Mouse (Mus musculus) ovary, postnatal 14 days (tissue): ENCODE results near the gene Rrh.
A peak's percentile ranks its signal among the peaks of the same experiment; 100 is the strongest.

Experiments
- DNase-seq: peaks from one replicate; pipeline ENCODE4 v3.0.0; 2022; ENCODE audit warnings: low spot score

The Rrh gene

DNA sequence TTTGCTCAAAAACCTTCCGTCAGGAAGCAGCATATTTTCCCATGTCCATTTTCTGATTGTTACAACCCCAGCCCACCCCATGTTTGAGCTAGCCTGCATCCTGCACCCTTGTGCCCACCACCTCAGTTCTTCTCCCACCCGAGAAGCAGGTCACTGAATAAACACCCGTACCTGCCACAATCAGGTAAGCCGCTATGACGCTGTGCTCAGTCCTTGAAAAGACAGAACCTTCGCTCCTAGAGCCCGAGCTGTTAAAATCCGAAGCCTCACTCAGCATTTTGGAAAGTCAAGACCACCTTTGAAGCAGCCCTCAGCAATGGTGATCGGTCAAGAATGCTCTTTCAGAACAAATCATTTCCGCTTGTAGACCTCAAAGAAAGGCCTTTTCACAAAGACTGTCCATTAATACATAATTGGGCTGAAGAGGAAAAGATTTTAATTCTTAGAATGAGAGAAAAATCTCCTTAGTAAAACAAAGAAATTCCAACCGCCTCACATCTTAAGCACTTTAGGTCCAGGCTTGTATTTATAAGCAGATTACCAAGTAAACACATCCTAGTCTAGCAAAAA lies at the start of gene Rrh:
Gene Rrh (minus strand): TSS at position 382 of the 570 bp plus-strand sequence.
- no peak for DNase-seq

DNA sequence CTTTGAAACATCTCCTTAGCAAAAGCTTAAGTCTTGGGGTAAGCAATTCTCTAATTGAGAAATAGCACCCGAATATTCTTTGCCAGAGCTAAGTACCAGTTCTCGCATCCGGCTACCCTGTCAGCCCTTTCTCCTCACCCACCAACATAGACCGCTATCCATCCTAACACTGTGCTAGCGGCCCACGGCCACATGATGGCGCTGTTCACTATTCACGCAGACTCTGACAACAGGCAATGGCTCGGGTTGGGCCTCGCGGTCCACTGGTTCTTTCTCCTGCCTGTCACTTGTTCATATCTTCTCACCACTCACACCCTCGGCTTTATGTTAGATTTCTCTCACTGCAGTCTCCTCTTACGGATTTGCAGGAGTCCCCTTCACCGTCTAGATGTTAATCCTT lies 41.3 kb upstream of the Rrh start:
- DNase-seq, result peak; percentile 52

DNA sequence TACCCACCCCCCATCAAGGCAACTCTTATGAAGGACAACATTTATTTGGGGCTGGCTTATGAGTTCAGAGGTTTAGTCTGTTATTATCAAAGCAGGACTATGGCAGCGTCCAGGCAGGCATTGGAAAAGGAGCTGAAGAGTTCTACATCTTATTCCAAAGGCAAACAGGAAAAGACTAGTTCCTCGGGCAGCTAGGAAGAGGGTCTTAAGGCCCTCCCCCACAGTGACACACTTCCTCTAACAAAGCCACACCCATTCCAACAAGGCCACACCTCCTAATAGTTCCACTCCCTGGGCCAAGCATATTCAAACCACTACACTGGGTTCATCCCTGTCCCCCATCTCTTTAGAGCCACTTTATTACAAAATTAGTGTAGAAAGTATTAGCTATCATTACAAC lies 40.2 kb upstream of the Rrh start:
- DNase-seq, result no peak

DNA sequence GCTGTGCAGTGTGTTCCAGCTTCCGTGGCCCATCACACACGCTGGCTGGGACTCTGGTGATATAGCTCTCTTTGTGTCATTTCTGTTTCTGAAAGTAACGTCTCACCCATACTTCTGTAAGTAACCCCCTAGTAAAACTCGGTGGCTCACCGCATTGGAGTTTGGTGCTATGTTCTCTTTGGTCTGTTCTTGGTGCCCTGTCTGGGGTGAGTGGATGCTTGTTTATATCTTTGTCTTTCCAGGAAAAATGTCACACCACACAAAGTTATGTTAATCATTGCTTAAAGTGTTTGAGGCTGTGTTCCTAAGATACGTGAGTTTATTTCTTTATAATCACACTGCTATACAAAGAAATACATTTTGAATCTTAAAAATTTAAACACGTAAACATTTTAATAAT lies 24.5 kb upstream of the Rrh start:
- no peak for DNase-seq

DNA sequence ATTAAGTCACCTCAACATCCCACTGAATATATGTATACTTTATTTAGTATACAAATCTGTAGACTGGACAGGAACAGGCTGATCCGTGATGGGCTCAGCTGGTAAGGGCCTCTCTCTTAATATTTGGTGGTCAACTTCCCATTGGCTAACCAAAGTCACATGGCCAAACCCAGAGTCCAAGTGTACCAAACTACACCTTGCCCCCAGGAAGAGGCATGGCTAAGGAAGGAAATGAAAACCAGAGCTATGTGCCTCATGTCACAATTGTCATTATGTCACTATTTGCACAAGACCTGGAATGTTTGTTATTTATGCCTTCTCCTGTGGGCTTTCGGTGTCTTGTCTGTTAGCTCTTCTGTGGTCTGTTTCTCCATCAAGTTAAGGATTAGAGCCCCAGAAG lies 23.5 kb upstream of the Rrh start:
- DNase-seq, result no peak

DNA sequence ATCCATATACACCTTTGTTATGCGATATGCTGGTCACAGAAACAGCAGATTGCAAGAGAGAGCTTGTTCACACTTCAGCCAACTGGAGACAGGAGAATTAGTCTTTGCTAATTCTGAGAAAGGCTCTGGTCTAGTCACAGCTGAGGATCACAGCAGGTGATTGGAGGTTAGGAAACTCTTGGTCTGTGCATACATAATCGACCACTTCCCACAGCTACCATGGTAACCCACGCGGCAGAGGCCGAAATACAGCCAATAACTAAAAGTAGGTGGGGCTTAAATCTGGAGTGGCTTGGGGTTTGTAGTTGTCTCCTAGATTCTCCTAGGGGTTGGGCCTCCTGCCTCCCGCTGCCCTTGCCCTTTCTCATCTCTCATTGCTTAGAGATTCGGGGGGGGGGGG lies 15.6 kb upstream of the Rrh start:
- DNase-seq, result no peak

DNA sequence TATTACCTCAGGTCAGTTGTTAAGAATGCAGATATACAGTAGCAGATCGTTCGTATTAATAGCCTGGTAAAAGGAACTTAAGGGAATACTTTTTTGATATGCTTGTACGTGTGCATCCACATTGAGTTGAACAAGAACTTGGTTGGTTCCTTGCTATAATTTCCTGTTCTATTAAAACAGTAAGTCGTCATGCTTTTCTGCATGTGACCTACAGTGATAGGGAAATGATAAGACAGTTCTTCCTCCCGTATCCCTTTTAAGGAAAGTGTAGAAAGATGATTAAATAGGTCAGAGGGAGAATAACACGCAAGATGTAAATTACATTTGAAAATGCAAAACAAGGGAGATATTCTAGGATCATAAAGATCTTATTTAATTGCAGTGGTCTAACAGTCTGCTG lies 14.6 kb upstream of the Rrh start:
- no peak for DNase-seq

DNA sequence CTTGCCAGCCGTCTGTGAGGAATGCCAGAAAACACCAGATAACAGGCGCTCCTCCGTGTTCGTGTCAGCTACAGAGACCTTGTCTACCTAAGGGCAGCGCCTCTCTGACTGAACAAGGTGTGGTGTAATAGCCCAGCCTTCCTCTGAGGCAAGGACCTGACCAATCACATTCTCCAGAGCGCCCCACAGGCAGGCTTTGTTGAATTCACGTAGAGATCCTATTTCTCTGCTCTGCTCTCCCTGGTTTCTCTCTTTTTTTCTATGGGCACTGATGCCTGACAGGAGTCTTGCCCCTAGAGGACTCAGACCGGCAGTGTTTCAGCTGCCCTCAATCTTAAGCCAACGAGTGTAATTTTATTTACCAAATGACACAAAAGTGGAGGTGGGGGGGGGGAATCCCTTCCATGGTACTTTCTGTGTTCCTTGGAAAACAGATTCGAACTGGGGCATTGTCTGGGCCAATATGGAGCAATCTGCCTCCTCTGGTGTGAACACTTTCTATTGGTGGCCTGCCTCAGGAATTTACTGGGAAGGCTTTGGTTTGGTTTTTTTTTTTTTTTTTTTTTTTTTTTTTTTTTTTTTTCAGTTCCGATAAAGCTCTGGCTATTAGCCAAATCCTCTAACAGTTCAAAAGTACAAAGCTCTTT lies 13.8 kb upstream of the Rrh start:
- no peak for DNase-seq

DNA sequence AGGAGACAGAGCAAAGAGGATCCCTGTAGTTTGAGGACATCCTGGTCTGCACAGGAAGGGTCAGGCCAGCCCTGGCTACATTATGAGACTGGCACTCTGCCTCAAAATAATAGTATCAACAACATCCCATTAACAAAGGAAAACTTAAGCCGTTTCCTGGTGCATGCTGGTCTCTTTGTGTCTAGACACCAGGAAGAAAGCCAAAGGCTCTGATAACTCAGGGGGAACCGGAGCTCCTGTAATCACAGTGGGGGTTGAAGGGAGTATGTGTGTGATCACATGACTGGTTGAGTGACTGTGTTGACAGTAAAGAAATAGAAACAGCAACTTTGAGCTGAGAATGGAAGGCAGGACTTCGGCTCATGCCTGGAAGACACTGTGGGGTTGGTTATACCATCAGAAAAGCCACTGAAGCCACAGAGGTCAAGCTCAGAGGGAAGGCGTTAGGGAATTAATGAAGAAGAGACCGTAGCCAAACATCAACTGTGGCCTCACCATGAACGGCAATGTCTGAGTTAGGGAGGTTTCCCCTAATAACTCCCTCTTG lies 13.1 kb upstream of the Rrh start, which contains the start of gene Cfi:
Gene Cfi (plus strand): TSS at position 497 of the 547 bp plus-strand sequence.
- DNase-seq, result no peak

DNA sequence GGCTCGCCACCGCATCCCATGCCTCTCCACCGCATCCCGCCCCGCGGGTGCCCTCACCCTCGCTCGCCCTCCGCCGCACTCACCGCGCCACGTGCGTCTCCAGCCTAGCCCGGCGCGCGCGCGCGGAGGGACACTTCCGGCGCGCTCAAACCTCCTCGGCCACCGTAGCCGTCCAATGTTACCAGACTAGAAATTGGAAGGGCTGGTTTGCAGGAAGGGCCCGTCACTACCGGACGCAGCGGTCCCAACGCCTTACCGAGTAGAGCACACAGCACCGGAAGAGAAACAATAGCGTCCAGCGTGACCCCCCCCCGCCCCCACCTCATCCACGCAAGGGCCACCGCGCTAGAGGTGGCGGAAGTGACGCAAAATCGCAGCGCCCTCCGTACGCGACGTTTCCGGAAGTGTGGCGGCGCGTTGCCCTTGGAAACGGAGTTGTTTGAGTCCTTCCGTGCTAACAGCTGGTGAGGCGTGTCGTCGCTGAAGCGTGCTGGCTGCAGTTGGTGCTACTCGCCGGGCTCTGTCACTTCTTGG lies 8.7 kb upstream of the Rrh start, which contains the start of gene Gar1:
Gene Gar1 (minus strand): TSS at position 362 of the 534 bp plus-strand sequence.
- DNase-seq, result peak; percentile 92

DNA sequence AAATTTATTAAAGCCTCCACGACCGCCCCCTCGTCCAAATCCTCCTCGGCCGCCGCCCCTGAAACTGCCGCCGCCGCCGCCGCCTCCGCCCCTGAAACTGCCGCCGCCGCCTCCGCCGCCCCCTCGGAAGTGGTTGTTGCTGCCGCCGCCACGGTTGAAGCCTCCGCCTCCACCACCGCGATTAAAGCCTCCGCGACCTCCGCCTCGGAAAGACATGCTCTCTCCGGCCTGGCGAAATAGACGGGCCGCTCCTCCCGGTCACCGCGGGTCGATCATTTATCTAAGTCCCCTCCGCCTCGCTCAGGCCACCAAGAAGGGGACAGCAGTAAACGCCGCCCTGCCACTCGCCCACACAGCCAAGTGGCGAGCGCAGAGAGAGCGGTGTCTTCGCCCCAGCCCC lies 8.2 kb upstream of the Rrh start:
- DNase-seq, result peak; percentile 22

DNA sequence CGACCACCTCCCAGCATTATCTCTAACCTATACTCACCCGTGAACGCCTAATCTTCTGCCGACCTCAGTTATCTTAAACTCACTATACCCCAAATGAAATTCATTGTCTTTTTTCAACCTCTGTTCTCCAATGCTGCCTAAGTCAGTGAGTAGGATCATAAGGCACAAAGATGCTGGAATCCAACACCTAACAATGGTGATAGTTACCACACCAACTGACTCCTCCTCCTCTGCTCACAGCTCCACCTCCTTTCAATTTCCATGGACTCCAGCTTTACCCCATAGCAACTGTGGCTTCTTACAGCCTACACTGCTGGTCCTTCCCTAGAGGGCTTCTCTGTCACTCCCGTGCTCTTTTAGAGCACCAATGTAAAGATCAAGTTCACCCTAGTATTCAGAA lies 5.3 kb upstream of the Rrh start:
- no peak for DNase-seq

DNA sequence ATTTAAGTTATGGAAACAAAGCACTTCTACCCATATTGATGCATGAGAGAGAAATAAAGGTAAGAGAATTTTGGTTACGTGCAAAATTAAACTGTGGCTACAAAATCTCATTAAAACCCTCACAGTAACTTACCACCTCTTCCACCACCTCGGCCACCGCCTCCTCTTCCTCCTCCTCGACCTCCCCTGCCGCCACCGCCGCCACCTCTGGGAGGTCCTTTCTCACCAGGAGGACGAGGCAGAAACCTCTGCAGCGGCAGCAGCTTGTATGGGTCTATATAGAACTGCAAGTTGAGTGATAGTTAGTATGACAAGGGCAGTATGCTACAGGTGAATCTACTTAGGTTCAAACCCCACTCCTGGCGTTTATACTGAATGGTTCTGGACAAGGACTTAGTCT lies 4.3 kb upstream of the Rrh start:
- no peak for DNase-seq

DNA sequence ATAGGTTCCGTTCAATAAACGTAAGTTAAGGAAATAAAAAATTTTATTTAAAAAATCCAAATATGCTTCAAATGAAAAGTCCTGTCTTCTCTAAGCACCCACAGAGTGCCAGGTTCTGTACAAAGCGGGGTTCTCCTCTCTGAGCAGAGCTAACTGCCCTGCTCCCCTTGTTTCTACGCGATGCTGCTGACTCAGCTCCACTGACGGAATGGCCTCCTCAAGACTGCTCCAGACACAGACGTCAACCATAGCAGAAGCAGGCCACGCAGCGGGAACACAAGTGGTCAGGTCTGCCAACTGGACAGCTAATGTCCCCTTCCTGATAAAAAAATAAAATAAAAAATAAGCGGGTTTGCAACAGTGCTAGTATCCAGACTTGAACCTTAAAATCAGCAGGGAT lies 2.5 kb upstream of the Rrh start:
- DNase-seq, result no peak

DNA sequence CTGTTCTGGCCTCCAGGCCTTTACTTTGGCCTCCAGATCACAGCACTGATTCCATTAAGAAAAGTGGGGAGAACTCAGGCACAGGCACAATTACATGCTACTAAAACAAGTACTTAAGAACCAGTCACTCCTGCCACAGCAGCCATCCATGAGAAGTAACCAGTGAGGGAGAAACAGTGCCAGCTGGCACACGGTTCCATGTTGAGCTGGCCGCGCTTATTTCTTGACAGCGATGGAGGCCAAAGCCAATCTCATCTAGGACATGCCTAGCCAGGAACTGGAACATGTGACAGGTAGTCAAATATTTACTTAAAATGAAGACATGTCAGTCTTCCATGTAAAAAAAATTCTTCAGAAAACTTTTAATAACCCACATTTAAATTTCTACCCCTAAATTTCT lies 1.8 kb upstream of the Rrh start:
- no peak for DNase-seq

DNA sequence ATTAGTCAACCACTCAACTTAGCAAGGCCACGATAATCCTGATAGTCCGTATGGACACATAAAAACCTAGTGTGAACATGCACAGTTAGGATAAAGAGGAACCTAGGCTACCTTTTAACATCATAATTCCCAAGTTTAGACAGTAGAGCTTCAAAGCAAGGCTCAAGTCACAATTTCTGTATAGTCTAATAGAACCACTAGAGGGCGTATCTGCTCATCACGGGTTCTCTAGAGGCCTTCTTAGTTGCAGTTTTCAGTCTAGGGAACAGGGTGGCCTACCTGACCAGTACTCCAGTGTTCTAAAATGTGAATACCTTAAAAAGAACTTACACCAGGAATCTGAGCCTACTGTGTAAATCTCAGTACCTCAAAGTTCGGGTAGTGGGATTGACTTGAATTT lies 906 bp upstream of the Rrh start:
- DNase-seq, result no peak

DNA sequence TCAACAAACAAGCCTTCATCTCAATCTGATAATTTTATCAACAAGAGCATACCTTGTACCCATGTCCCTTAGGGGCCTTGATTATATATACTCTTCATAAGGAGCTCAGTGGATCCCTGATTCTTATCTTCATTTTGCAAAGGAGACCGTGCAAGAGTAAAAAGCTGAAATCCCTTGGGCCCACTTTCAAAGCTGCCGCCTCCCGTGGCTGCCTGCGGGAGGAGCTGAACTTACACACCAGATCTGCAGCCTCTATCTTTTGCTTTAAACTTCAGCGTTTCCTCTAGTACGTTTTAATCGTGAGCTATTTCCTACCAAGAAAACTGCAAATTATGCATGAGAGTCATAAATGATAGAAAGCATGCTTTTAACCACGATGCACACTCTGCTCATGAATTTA lies 651 bp downstream of the Rrh start:
- DNase-seq, result no peak

DNA sequence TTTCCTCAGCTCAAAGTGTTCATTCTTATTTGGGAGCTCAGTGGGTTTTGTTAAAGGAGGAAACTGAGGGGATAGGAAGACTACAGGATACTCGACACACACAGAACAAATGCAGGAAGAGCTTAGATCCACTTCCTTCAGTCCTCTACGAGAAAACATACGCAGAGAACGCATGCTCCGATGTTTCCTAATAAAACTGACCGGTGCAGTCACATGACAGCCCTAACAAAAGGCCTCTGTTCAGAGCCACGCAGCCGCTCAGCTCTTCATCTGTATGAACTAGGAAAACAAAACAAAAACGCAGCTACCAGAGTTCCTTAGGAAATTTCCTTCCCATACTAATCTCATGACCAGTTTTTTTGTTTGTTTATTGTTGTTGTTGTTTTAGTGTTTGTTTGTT lies 1.5 kb downstream of the Rrh start:
- no peak for DNase-seq

DNA sequence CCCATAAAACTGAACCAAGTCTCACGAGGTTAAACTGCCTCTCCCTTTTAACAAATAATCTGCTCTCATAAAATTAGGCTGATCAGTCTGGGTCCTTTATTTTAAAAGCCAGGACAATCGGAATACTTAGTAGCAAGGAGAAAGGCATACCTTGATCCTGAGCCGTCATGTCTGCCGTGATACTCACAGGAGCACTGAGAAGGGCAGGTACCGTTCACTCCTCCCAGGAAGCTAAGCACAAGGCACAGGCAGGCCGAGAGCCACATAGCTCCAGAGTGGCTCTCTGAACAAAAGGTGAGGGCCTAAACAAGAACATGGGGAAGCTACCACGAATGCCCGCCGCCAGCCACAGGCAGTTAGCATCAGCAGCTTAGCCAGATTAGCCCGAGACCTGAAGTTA lies 18.6 kb downstream of the Rrh start, which contains the start of gene Lrit3:
Gene Lrit3 (minus strand): TSS at position 266 of the 400 bp plus-strand sequence.
- DNase-seq, result no peak

DNA sequence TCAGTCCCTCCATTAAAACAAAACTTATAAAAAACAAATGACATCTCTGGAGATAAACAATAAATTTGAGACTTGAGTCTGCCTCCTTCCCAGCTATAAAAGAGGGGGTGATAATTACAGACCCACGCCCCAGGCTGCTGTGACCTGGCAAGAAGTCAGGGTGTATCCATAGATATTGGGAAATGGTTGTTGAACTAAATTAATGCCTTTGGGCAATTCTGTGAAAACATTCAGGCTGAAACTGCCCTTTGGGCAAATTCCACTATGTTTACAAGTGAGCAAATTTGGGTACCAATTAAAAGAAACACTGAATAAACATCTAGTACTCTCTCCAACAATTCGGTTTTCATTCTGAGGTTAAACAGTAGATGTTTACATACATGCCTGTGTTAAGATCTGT lies 23.4 kb downstream of the Rrh start:
- no peak for DNase-seq

DNA sequence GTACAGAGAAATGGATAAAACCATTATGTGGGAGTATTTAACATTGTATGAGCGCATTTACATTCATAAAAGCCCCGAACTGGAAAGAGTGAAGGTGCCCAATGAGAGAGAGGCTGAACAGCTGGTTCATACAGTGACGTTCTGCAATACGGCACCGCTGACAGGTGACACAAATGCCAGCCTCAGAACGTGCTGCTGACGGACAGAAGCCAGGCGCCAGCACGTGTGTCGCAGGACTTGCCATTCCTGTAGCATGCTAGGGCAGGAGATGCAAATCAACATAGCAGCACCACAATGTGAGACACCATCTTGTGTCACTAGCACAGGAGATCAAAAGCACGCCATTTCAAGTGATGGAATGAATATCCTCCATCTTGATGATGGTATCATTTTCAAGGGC lies 23.8 kb downstream of the Rrh start:
- DNase-seq, result no peak

DNA sequence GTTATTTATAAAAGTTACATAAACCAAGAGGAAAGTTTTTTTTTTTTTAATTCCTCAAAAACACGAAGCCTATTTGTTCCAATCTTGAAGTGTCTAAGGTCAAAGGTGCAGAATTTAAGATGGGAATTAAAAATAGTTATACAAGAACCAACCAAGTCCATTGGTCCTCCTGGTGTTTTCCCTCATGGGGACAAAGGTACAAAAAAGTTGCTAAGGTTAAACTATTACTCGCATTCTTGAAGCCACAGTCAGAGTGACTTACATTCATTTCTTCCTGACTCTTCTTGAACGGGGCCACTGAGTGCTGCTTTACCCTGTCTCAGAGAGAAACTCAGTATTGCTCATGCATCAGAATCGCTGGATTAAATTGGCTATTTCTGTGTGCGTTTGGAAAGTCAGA lies 25.0 kb downstream of the Rrh start:
- DNase-seq, result no peak

DNA sequence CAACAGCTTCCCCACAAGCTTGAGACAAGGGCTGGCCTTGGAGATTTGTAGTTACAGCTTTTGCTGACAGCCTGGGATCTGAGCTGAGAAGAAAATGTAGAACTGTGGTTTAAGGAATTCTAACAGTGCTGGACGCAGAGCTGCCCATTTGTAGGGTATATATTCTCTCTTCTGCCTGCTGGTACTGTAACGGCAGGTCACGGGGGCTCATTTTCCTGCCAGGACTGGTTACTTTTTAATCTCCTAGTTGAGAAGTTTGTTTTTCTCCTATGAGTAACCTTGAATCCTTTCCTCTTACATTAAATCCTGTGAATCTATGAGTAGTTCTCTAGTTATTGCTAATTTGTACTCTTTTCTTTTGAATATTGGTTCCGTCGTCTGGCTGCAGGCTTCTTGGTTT lies 28.6 kb downstream of the Rrh start:
- no peak for DNase-seq

DNA sequence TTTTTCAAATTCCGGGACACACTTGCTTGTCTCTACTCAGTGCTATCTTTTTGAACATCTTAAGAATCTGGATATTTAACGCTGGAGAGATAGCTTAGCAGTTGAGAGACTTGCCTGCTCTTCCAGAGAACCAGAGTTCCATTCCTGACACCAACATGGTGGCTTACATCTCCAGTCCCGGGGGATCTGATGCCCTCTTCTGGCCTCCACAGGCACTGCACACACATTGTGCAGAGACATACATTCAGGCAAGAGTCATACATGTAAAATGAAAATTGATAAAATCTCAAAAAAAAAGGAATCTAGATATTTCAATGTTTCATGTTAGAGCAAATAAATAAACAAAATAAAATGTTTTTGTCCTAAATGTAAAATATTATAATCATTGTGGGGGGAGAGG lies 39.6 kb downstream of the Rrh start:
- no peak for DNase-seq
